Mouse (Mus musculus) left cerebral cortex, adult 2 months (tissue): Measurements from ENCODE around the gene Gm4131. TPM values are rescaled to one million over a fixed set of nuclear protein-coding genes. Genes with fewer than 3 reads are reported as not detected.
A peak's percentile ranks its signal among the peaks of the same experiment; 100 is the strongest.

Source experiments
- DNase-seq, 2 experiments: peaks; one replicate each; pipeline ENCODE4 v3.0.0; 2021 to 2022; ENCODE audit warnings: low spot score in 2 of 2, mixed read lengths in 1 of 2; ENCODE audit errors: extremely low spot score in 1 of 2
- H3K27ac ChIP-seq: fragments of 200-600 bp; 2 replicates; pipeline ENCODE4 v1.8.1; 2022
- H3K4me3 ChIP-seq: fragments of 200-600 bp; 2 replicates; pipeline ENCODE4 v1.8.1; 2022
- CTCF ChIP-seq: fragments of 200-600 bp; IDR thresholded peaks from 2 replicates; pipeline ENCODE4 v1.8.1; 2022; ENCODE audit warnings: antibody characterized with exemption, mild to moderate bottlenecking, moderate library complexity
- intact Hi-C: fragments of 180-260 bp; cut with DNase I; formaldehyde crosslinking; loops from one replicate; pipeline ENCODE4 v1.15.1; 2025
- total RNA-seq, 2 experiments: library from RNA; stranded (reverse); gene quantifications; 2 replicates each; pipeline ENCODE4 v1.2.3; 2021

Gene Gm4131
- total RNA-seq, 2 experiments from 2014 or later = not detected

DNA sequence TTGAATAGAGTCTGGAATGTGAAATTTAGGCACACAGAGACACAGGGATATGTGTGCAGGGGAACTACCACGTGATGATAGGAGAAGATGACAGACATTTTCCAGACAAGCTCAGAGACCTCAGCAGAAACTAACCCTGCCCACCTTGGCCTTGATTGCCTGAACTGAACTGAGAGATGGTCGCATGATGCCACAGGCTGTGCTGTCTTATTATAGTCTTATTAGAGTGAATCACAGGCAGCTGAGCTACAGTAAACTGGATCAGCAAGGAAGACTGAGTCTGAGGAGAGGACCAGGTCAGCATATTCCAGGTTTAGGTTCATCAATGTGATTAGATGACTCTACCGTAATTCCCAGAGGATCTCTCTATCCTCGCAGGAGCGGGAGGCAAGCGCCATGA is 20.4 kb downstream of the Gm4131 start:
- DNase-seq = no peak
- no peak for TF ChIP-seq CTCF
- Histone ChIP-seq H3K27ac (no peak overlapping the region), H3K4me3 (no peak overlapping the region)
- intact Hi-C loops = no loop called here

DNA sequence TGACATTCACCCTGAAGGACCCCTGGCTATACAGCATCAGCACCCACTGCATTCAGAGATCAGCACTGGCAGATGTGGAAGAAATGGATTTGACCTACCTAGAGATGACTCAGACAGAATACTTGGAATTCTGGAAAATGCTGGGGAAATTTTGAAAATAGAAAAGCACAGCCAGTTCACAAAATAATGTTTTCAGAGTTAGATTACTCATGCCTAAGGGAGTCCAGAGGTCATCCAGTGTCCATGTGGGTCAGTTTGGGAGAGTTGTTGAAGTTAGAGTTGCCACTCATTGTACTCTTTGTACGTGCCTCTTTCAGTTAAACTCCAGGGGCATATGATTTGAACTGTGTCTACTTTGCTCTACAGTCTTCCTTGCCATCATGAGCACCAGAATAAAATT is 25.0 kb downstream of the Gm4131 start:
- no peak for TF ChIP-seq CTCF
- Histone ChIP-seq H3K4me3 (no peak overlapping the region), H3K27ac (no peak overlapping the region)
- no peak for DNase-seq
- intact Hi-C loops = no loop called here

DNA sequence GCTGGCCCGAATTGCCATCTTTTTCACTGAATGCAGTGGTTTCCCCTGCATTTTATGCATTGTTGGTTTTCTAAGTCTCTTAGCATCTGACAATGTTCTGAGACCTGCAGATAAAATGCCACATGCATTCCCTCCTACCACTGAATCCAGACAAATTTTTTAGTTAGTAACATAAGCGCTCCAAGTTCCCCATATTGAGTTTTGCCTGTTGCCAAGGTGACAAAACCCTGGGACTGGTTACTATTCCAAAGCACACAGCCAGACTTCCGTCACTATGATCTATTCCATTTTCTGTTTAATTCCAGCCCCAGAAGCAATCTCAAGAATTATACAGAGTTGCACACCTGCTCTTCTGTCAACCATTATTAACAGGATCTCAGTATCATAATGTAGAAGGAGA is 26.9 kb downstream of the Gm4131 start:
- no peak overlapping the region for H3K27ac ChIP-seq
- intact Hi-C loops = no loop called here
- no peak for DNase-seq

GRCm38 (mm10) chr14:62536988-62537387 is 29.7 kb downstream of the Gm4131 start:
- intact Hi-C loops = no loop called here
- no peak for TF ChIP-seq CTCF

More for the DNA sequence above, 26.9 kb downstream of the Gm4131 start:
- no peak for TF ChIP-seq CTCF
- no peak overlapping the region for H3K4me3 ChIP-seq

DNA sequence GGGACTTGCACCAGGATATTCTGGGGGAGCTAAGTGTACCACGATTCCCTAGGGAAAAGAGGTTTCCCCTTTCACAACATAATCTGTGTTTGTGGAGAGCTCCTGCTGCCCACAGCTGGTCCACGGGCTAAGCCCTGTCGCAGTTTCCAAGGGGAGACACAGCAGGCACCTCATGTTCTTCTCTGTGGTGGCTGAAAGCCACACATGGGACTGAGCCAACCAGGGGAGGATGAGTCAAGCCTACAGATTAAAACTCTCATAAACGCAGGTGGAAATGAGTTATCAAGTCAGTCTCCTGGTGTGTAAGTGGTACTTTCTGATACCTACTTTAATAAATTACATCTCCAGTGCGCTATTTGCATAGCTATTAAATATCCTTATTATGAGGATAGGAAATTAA is 30.6 kb downstream of the Gm4131 start:
- no peak for TF ChIP-seq CTCF
- no peak overlapping the region for H3K27ac ChIP-seq
- H3K4me3 ChIP-seq = no peak overlapping the region
- DNase-seq = no peak
- intact Hi-C loops = no loop called here

More at GRCm38 (mm10) chr14:62536988-62537387, 29.7 kb downstream of the Gm4131 start:
- no peak overlapping the region for H3K27ac ChIP-seq
- no peak for DNase-seq
- no peak overlapping the region for H3K4me3 ChIP-seq

DNA sequence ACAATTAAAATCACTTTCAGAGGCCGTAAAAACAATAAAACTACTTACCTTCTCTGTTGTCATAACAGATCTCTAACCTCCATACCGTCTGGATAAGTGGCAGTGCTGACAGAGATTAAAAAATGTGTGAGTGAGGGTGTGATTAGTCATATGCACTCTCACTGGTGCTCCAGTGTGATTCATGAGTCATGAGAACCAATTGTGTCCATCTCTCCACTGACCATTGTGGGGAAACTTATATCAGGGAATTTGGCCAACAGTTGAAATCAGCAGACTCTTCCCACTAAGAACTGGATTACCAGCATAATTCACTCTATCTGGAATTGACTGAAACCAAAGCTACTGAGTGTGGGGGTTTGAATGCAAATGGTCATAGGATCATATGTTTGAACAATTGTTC is 35.8 kb downstream of the Gm4131 start:
- Histone ChIP-seq H3K27ac (no peak overlapping the region), H3K4me3 (no peak overlapping the region)
- no peak for TF ChIP-seq CTCF
- intact Hi-C loops = no loop called here
- no peak for DNase-seq

DNA sequence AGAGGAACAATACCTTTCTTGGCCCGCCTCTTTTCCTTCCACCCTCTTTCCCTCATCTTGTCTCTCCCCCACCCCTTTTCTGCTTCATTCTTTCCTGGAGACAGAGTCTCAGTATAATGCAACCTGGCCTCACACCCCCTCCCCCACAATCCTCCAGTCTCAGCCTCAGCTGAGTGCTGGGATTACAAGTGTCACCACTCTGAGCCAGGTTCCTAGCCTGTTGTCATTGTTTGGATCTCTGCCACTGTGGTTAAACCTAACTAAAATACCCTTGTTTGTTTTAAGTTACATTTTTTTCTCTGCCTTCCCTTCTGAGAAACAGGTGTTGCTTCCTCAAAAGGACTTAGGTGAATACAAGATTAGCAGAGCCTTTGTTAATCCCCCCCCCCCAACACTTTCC is 53.9 kb downstream of the Gm4131 start:
- intact Hi-C loops = no loop called here
- H3K27ac ChIP-seq = no peak overlapping the region
- no peak for TF ChIP-seq CTCF

GRCm38 (mm10) chr14:62509350-62509749 is 57.4 kb downstream of the Gm4131 start:
- no peak for DNase-seq
- intact Hi-C loops = no loop called here
- no peak for TF ChIP-seq CTCF
- H3K27ac ChIP-seq = no peak overlapping the region
- no peak overlapping the region for H3K4me3 ChIP-seq

More for the DNA sequence above, 53.9 kb downstream of the Gm4131 start:
- no peak overlapping the region for H3K4me3 ChIP-seq
- no peak for DNase-seq

DNA sequence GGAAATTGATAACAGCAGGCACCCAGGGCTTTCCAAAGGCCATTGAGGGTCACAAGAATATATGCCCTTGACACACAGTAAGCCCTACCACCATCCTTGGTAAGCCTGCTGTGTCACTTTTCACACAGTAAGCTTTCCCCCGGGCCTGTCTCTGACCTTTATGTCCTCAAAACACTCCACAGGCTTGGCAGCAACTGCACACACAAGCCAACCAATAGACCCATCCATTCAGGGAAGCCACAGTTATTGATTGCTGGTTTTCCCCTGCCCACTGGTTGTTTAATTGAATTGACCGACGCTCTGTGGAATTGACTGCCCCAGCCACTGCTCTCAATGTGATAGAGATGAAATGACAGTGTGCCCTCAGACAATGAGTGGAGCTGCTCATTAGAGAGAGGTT is 60.5 kb downstream of the Gm4131 start:
- TF ChIP-seq CTCF = no peak
- no peak for DNase-seq
- H3K4me3 ChIP-seq = no peak overlapping the region
- no peak overlapping the region for H3K27ac ChIP-seq
- intact Hi-C loops = no loop called here

DNA sequence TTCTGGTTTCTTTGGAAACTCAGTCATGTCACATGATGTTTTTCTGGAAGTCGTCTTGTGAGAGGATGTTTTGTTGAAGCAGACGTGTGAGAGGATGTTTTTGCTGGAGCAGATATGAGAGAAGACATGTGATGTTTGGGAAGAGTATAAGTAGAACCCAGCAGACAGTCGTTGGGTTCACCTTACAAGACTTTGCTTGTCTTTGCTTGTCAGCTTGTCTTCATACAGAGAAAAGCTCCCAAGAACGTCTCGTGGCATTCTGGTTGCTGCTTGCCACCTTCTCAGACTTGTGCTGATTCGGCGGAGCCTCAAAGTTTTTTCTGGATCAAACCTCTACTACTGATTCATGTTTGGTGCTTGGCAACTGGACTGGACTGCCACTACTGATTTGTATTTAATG is 69.3 kb downstream of the Gm4131 start:
- intact Hi-C loops = no loop called here
- no peak overlapping the region for H3K4me3 ChIP-seq
- no peak for TF ChIP-seq CTCF

GRCm38 (mm10) chr14:62496501-62496900 is 70.2 kb downstream of the Gm4131 start:
- no peak overlapping the region for H3K4me3 ChIP-seq
- intact Hi-C loops = no loop called here
- no peak for TF ChIP-seq CTCF
- no peak overlapping the region for H3K27ac ChIP-seq
- no peak for DNase-seq

More for the DNA sequence above, 69.3 kb downstream of the Gm4131 start:
- no peak overlapping the region for H3K27ac ChIP-seq
- no peak for DNase-seq

DNA sequence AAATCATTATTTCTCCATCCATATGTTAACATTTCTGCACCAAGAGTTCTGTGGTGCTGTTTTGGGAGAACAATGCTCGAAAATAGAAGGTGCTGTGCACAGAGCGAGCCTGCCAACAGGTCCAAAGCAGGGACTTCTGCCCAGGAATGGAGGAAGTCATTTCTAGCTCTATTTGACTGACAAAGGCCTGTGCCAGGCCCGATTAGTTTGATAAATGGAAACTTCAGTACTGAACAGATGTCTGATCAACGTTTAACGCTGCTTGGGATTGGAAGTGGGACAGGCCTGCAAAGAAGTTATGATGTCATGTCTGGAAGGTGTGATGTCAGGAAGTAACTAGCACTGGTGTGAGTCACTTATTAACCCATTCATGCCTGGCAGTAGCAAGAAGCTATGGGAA is 73.3 kb downstream of the Gm4131 start:
- no peak for TF ChIP-seq CTCF
- intact Hi-C loops = loop anchor here (2.0 kb wide), 3 partner anchors 61 to 481 kb away; partner anchors contain the start of gene Fam124a
- Histone ChIP-seq H3K27ac (no peak overlapping the region), H3K4me3 (no peak overlapping the region)
- DNase-seq = no peak

- peak; percentile 89 for TF ChIP-seq CTCF
- intact Hi-C loops = loop anchor here (2.0 kb wide), 3 partner anchors 62 to 482 kb away; partner anchors contain the start of gene Fam124a
- no peak overlapping the region for H3K27ac ChIP-seq
- H3K4me3 ChIP-seq = no peak overlapping the region
- peak; percentile 65 to 69 for DNase-seq
These were observed 74.4 kb downstream of the Gm4131 start for GRCm38 (mm10) chr14:62492196-62492850.
